Mouse (Mus musculus) hindbrain, embryonic 12.5 days (tissue): ENCODE data around the gene Irs2. TPM values are rescaled to one million over a fixed set of nuclear protein-coding genes. Genes with fewer than 3 reads are reported as not detected.

Source experiments
- ATAC-seq: fragments of 200-750 bp; cut with Nextera tagmentation; 2 replicates; pipeline ENCODE4 v1.8.0; 2017; ENCODE audit warnings: moderate TSS enrichment; ENCODE audit not compliant: low FRiP score
- H3K27ac ChIP-seq: fragments of 300-500 bp; sonication (generic); 2 replicates; pipeline ENCODE4 v1.5.1; 2016; ENCODE audit warnings: mild to moderate bottlenecking
- H3K27me3 ChIP-seq: fragments of 300-500 bp; sonication (generic); 2 replicates; pipeline ENCODE4 v1.6.1; 2016; ENCODE audit warnings: mild to moderate bottlenecking
- H3K36me3 ChIP-seq: fragments of 300-500 bp; sonication (generic); 2 replicates; pipeline ENCODE4 v1.6.1; 2016; ENCODE audit warnings: mild to moderate bottlenecking
- H3K4me1 ChIP-seq: fragments of 300-500 bp; sonication (generic); 2 replicates; pipeline ENCODE4 v1.6.1; 2016
- H3K4me2 ChIP-seq: fragments of 300-500 bp; sonication (generic); replicated peaks from 2 replicates; pipeline ENCODE4 v1.6.1; 2016; ENCODE audit warnings: mild to moderate bottlenecking
- H3K4me3 ChIP-seq: fragments of 300-500 bp; sonication (generic); 2 replicates; pipeline ENCODE4 v1.5.1; 2016; ENCODE audit warnings: mild to moderate bottlenecking
- H3K9ac ChIP-seq: fragments of 300-500 bp; sonication (generic); 2 replicates; pipeline ENCODE4 v1.6.1; 2016; ENCODE audit warnings: mild to moderate bottlenecking, moderate library complexity
- H3K9me3 ChIP-seq: fragments of 300-500 bp; sonication (generic); replicated peaks from 2 replicates; pipeline ENCODE4 v1.6.1; 2016; ENCODE audit warnings: mild to moderate bottlenecking
- WGBS: fragments of 180-500 bp; shearing (Covaris S2); methylation state at CpG from one replicate; pipeline ENCODE4 v1.1.7; 2016; 5-methylcytosine and 5-hydroxymethylcytosine counted together
- polyA plus RNA-seq: library from polyadenylated mRNA; unstranded; fragments of >200 nt; fragmentation: Nextera tagmentation; extraction: Ambion mirVana; gene quantifications from 2 replicates; pipeline ENCODE4 v1.2.1, GENCODE M21; 2016

The Irs2 gene
- polyA plus RNA-seq, 1 experiment from 2014 or later: 10.4 TPM

DNA sequence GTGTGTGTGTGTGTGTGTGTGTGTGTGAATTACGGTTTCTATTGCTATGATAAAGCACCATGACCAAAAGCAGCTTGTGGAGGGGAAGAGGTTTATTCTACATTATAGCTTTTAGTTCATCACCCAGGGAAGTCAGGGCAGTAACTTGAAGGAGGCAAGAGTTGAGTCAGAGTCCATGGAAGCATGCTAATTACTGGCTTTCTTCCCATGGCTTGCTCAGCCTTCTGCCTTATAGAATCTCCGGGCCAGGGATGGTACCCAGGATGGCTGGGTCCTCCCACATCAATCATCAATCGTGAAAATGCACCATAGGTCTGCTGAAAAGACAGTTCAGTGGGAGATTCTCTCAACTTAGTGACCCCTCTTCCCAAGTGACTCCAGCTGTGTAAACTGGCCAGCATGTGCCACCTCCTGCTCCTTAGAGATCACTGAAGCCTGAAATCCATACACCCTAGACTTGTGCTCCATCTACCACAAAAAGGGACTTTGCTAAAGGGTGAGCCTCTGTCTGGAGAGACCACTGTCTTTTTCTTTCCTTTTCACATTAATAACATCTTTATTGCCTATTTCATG lies 69.0 kb downstream of the Irs2 start:
- Histone ChIP-seq H3K4me3 (no peak overlapping the region), H3K27me3 (peaks cover 3% of the 10 kb centered on the region; the same call in 1 of the 2 replicates), H3K36me3 (no peaks in the 10 kb centered on the region), H3K27ac (no peak overlapping the region), H3K4me1 (peaks cover 14% of the 10 kb centered on the region), H3K9ac (no peak overlapping the region), H3K4me2 (no peak overlapping the region), H3K9me3 (no peaks in the 10 kb centered on the region)
- WGBS: 39% methylated on average over 3 of the region's 3 CpGs
- no peak for ATAC-seq

DNA sequence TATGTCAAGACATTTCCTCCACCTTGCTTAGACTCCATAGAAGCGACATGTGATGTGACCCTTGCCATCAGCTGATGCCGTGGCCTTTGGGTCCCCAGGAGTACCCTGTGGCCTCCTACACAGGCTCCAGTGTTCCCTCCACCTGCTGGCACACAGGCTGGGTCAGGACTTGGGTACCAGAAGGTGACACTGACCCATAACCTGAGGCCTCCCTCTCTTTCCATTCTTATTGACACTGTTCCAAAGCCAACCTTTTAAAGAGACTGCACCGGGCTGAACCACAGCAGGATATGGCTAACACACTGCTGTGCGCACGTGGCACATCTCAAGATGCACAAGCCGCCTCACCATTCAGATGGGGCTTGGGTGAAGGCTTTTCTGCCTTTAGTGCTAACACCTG lies 70.0 kb downstream of the Irs2 start:
- ATAC-seq: no peak
- no peaks in the 10 kb centered on the region for H3K9me3 ChIP-seq
- H3K27me3 ChIP-seq: peaks cover 6% of the 10 kb centered on the region; the same call in 1 of the 2 replicates
- peaks cover 13% of the 10 kb centered on the region for H3K4me1 ChIP-seq
- no peak overlapping the region for H3K9ac ChIP-seq
- 75% methylated on average over 6 of the region's 6 CpGs for WGBS
- H3K27ac ChIP-seq: no peak overlapping the region
- H3K36me3 ChIP-seq: no peaks in the 10 kb centered on the region
- H3K4me3 ChIP-seq: no peak overlapping the region
- no peak overlapping the region for H3K4me2 ChIP-seq

DNA sequence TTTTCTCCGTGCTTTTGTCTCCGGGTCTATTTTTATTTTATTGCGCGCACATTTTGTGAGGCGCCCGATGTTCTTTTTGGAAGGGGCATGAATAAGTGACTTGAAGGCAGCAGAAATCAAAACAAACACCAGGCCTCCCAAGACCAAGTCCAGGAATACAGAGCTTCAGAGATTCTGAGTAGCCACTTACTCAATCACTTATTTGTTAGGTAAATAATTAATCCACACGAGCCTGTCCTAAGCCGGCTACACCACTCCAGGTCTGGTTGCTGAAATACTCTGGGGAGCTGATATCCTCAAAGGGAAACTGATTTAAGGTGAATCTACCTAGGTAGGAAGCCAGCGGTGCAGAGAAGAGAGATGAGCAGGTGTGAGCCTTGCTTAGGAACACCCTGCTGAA lies 71.6 kb downstream of the Irs2 start:
- no peak for ATAC-seq
- no peak overlapping the region for H3K9ac ChIP-seq
- peaks cover 13% of the 10 kb centered on the region for H3K4me1 ChIP-seq
- H3K36me3 ChIP-seq: no peaks in the 10 kb centered on the region
- no peak overlapping the region for H3K4me3 ChIP-seq
- H3K9me3 ChIP-seq: no peaks in the 10 kb centered on the region
- H3K27ac ChIP-seq: no peak overlapping the region
- peaks cover 6% of the 10 kb centered on the region; the same call in 1 of the 2 replicates for H3K27me3 ChIP-seq
- WGBS: 78% methylated on average over 9 of the region's 9 CpGs
- no peak overlapping the region for H3K4me2 ChIP-seq

DNA sequence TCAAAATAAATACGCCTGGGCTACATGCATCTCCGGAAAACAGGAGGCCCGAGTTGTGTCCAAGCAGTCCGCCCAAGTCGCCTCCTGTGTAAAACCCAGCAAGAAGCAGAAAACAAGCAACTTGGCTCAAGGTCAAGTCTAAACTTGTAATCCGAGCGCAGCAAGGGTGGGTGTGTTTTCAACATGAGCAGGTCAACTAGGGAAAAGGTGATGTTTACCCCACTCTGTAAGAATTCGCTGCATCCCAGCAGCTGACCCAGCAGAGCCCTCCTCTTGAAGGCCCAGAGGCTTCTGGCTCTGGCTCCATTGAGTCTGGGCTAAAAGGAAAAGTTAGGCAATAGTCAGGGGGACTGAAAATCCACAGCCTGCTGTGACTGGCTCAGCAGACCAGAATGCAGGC lies 73.0 kb downstream of the Irs2 start:
- Histone ChIP-seq H3K9ac (no peak overlapping the region), H3K36me3 (no peaks in the 10 kb centered on the region), H3K9me3 (no peaks in the 10 kb centered on the region), H3K27me3 (peaks cover 3% of the 10 kb centered on the region; the same call in 1 of the 2 replicates), H3K27ac (no peak overlapping the region), H3K4me1 (peaks cover 9% of the 10 kb centered on the region), H3K4me3 (no peak overlapping the region), H3K4me2 (no peak overlapping the region)
- no peak for ATAC-seq
- WGBS: 88% methylated on average over 8 of the region's 8 CpGs
